Mouse (Mus musculus) cerebellum, adult (tissue): ENCODE data around the gene Snrpf.
"Not testable (repeated sequence)": the region's sequence is repeated elsewhere in the genome, so short reads cannot be mapped to it uniquely, and the experiment has no call there.

ENCODE experiments used
- ATAC-seq: cut with Nextera tagmentation; 2 replicates; pipeline ENCODE4 v1.9.2; 2017; ENCODE audit warnings: mild to moderate bottlenecking, moderate library complexity, mixed read lengths; ENCODE audit not compliant: insufficient number of reproducible peaks, low FRiP score, low TSS enrichment

The Snrpf gene

GRCm38 (mm10) chr10:93577271-93577886, 12.1 kb downstream of the Snrpf start:
- ATAC-seq: peak; percentile 58

DNA sequence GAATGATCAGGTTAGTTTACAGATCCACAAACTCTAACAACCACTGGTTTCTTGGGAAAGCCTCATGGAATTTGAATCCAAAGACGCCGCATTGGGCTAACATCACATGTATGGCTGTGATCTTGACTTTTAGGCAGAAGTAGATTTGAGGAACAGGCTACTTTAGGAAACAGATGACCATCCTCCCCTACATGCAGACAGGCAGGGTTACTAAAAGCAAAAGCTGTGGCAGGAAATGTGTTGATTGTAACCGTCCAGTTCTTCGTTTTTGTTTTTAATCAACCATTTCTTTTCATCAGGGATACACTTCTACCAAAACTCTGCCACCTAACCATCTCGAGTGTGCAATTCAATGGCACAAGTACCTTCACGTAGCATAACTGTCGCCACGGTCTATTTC, 13.5 kb downstream of the Snrpf start:
- no peak for ATAC-seq

GRCm38 (mm10) chr10:93574966-93575365, 14.5 kb downstream of the Snrpf start:
- ATAC-seq: no peak

- ATAC-seq: no peak
Measured at GRCm38 (mm10) chr10:93572209-93572608, 17.3 kb downstream of the Snrpf start.

GRCm38 (mm10) chr10:93568671-93569070, 20.8 kb downstream of the Snrpf start:
- no peak for ATAC-seq

GRCm38 (mm10) chr10:93567841-93568566, 21.5 kb downstream of the Snrpf start:
- no peak for ATAC-seq

- no peak for ATAC-seq
Measured at GRCm38 (mm10) chr10:93567066-93567465, 22.4 kb downstream of the Snrpf start.

- ATAC-seq: no peak
Measured at GRCm38 (mm10) chr10:93564518-93565090, 24.9 kb downstream of the Snrpf start.

- 0 out of 2 replicates have a peak, but pooled peaks have one; percentile 36 for ATAC-seq
Measured at GRCm38 (mm10) chr10:93559786-93560185, 29.7 kb downstream of the Snrpf start.

GRCm38 (mm10) chr10:93557971-93558370, 31.5 kb downstream of the Snrpf start:
- not testable (repeated sequence) for ATAC-seq

DNA sequence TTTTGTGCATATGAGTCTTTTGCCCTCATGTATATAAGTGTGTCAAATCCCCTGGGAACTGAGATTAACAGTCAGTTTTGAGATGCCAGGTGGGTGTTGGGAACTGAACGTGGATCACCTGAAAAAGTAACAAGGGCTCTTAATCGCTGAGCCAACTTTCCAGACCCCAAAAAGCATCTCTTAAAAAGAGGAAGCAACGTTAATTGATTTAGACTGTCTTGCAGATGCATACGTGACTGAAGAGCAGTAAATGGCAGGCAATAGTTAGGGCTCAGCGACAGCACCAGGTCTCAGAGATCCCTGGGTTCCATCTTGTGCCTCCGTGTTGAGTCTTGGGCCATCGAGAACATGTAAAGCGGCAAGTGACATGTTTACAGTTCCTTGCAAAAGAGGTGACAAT, 36.9 kb downstream of the Snrpf start:
- no peak for ATAC-seq

DNA sequence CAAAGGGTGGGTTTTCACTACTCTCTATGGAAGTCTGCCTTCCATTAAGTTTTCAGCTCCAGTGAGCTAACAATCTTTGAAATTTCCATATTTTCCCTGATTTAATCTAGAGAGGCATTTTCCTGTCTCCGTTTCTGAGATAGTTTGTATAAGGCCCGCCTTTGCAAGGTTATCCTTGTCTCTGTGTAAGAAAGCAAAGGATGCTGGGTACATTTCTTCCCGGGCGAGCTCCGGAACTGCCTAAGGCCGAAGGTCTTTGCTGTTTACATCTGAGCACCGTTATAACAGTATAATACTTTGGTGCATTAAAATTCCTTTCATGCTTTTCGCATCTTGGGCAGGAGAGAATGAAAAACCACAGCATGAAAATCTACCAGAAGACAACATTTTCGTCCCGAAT, 39.7 kb downstream of the Snrpf start:
- ATAC-seq: no peak

DNA sequence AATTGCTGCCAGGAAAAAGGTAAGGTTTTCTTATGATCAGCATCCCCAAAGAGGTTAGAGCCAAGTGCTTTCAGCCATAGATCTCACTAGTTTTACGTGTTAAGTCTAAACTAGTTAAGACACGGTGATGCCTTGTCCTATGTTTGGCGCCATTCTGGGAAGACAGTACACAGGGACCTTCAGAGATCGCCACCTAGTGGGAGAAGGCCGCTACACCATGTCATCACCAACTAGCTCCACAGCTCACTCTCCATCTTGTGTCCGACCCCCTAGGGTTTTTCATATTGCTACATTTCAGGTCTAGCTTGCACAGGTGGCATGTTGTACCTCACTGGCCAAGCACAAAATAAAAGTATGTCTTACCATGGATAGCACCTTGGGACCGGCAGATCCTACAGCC, 40.5 kb downstream of the Snrpf start:
- peak; percentile 89 for ATAC-seq

GRCm38 (mm10) chr10:93547741-93548270, 41.7 kb downstream of the Snrpf start:
- ATAC-seq: no peak

DNA sequence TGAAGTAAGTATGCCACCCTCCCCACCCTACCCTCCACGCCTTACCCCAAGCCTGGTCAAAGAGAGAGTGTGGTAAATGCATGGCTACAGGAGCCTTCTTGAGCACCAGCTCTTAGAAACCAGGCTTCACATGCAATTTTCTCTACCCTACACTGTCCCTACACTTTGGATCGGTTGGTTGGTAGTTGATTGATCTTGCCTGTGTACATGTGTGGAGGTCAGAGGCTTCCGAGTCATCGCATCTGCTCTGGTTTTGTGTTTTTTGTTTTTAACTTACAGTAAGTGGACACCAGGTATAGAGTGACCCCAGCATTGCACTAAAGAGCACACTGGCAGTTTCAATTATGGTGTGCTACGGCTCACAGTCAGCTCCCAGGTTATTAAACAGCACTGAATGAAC, 45.3 kb downstream of the Snrpf start:
- no peak for ATAC-seq

DNA sequence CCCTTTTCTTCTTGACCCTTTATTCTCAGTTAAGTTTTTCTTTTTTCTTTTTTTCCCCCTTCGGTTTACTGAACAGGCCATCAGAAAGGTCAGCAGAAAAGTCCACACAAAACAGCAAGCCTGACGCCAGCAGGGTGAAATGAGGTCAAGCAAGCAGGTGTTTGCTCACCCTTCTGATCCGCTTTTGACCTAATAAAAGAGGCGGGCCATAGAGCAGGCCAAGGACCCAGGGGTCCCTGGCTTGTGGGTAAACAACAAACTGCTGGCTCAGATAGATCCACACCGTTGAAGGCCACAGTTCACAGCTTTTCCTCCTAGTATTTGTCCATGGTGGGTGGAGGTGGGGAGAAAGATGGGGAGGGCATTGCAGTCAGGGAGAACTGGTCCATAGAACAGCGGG, 46.3 kb downstream of the Snrpf start:
- ATAC-seq: no peak

- no peak for ATAC-seq
Measured at GRCm38 (mm10) chr10:93542356-93542755, 47.1 kb downstream of the Snrpf start.

DNA sequence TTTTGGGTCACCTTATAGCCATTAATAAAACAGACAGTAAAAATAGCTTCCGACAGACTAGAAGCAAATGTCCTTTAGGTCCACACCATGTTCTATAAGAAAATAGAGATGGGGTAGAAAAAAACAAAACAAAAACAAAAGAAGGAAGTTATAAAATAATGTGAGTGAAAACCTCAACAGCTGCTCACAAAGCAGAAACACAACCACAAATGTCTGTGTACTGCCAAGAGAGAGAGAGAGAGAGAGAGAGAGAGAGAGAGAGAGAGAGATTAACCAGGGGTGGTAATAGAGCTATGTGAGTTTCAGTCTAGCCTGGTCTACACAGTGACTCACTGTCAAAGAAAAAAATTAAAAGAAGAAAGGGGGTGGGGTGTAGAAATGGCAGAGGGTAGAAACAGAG, 47.9 kb downstream of the Snrpf start:
- ATAC-seq: no peak

GRCm38 (mm10) chr10:93540431-93541210, 48.9 kb downstream of the Snrpf start, which contains the start of gene Ccdc38:
Ccdc38 (plus strand) TSS chr10:93540632.
- ATAC-seq: no peak

DNA sequence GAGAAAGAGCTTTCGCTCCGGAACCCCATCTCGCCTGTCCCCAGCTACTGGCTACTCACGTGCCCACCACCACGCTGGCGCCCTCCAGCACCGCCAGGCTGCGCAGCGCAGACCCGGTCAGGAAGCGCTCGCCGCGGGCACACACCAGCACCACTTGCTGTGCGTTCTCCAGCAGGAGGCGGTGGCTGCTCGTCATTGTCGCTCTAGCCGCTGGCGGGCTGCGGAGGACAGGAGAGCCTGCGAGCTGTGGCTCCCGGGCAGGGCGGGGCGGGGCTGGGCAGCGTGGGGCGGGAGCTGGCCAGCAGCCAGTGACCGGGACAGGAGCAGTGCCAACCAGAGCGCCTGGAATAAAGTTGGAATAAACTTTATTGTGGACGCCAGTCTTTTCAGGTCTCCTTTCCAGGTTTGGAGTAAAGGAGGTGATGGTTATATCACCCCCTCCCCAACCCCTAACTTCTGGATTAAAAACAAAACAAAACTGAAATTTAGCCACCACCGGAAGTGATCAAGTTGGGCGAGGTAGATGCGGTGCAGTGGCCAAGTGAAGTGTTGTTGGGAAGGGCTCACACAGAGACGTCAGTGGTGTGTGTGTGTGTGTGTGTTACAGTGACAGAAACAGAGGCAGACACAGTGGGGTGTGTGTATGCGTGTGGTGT, 49.6 kb downstream of the Snrpf start, which contains the start of gene Amdhd1:
Gene Amdhd1 (minus strand): TSS at position 259 of the 656 bp plus-strand sequence.
- peak; percentile 84 for ATAC-seq
